Mouse (Mus musculus): Measurements from ENCODE around the gene Kif1c.

DNA sequence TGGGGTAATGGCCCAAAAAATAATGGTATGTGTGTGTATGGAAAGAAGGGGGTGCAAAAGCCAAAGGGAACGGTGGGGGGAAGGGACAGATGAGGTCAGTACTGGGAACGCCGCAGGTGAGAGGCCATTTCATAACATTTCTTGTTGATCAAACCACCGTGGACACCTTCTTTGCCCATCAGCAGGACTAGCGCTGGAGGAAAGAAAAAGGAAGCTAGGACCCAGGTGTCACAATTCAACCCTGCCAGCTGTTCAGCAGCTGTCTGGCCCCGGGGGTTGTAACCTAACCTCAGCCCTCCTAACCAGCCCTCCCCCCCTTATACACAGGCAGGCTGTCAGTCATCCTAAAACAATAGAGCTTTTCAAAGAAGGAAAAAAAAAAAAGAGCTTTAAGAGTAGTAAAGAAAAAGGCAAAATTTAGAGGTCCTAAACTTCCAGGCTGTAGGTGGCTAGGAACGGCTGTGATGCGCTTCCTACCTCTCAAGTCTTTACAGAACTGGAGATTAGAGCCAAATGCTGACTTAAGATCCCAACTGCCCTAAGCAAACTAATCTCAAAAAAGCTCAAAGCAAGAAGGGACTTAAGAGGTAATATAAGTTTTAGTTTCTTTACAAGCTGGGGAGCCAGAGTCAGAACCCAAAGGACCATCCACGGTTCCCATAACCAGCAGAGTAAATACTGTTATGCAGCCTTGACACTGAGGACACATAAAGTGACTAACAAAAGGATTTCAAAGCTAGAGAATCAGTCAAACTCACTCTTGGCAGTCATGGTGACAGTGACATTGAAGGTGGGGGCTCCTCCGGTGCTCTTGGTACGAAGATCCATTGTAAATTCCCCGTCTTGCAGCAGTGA, 48.1 kb upstream of the Kif1c start:
- TF ChIP-seq GATA1 (IDR thresholded peaks at IDR 0.05; ENCODE audit: borderline replicate concordance, low read length) = no peak
- no peak for TF ChIP-seq FLI1 (IDR thresholded peaks at IDR 0.05; ENCODE audit: low read length)

All from megakaryocyte, embryonic 14.5 days (primary cell).